Mouse (Mus musculus) spleen, postnatal 0 days (tissue): ENCODE results near the gene Pogz. TPM values are rescaled to one million over a fixed set of nuclear protein-coding genes. Genes with fewer than 3 reads are reported as not detected.

Experiments
- polyA plus RNA-seq: library from polyadenylated mRNA; unstranded; fragments of >200 nt; fragmentation: Nextera tagmentation; extraction: Ambion mirVana; gene quantifications from 2 replicates; pipeline ENCODE4 v1.2.1, GENCODE M21; 2015

Pogz gene
- polyA plus RNA-seq, result 6.2 TPM in 2 replicates

DNA sequence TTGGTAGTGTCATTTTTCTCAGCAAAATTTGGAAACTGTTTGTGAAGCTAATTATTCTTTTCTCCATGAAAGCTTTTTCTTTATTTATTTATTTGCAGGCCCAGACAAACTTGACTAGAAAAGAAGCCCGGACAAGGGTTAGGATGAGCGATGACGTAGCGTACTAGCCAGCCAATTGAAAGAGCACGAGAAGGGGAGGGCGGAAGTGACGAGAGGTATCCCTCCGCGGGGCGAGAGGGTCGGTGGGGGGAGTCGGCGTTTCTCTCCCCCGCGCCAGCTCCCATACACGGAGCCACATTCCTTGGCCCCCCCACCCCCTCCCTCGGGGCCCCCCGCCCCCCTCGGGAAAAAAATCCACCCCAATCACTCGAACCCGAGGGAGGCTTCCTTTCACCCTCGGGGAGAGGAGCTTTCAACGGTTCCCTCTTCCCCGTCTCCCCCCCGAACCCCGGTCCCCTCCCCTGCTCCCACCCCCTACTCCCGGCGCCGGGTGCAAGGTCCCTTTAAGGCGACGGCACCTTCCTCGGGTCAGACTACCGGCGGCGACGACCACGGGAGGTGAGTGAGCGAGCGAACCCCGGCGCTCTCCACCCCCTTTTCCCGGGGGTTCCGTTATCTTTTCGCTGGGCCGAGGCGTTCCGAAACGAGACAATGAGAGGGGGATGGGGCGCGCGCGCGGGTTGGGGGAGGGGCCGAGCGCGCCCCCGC lies at the start of gene Pogz:
TSS of gene Pogz (plus strand) at position 385 of the 708 bp plus-strand sequence.

DNA sequence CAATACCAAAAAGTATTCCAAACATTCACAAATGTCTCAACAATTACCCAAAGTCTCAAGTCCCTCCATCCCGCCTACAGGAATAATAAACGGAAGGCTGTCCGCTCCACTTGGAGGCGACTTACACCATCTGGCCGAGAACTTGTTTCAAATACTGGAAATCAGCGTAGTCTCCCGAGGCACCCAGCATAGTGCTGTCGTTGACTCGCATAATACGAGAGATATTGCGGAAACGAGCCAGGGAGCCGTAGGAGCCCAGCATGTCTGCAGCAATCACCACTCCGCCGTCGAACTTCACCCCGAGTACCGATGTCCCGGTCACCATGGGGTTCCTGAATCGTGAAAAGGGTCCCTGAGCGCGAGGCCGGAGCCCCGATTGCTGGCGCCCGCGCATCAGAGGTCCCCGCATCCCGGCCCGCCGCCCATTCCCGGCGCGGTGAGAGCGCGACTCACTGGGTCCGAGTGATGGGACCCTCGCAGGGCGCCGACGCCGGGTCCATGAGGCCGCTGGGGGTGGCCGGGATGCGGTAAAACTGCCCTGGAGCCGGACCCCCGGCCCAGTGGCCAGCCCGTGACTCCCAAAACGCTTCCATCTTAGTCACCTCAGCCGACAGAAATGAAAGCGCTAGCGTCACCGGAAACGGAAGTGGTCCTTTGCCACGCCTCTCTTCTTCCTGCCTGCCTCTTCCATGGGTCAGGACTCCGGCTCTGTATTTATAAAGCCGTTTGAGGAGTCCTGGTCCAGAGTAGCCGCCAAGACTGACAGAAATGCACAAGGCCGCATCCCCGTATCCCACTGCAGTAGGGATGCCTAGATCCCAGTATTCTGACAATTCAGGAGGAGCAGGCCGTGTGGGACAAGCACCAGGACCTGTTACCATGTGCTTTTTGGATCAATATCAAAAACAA lies 49.2 kb downstream of the Pogz start, which contains the start of gene Psmb4:
TSS of gene Psmb4 (minus strand) at position 646 of the 909 bp plus-strand sequence.

Other genes starting within 250 kb of the Pogz start
- not detected in 2 replicates for gene Gm10972, start 194.5 kb upstream of the Pogz start, polyA plus RNA-seq
- gene Tuft1, start 178.7 kb upstream of the Pogz start, polyA plus RNA-seq, result 2.7 and 3.2 TPM in 2 replicates
- 1.6 and 1.8 TPM in 2 replicates for gene Selenbp2, start 144.0 kb upstream of the Pogz start, polyA plus RNA-seq
- gene Cgn, start 51.1 kb upstream of the Pogz start, polyA plus RNA-seq, result 1.9 and 2.2 TPM in 2 replicates
- 256 TPM in 2 replicates for gene Psmb4, start 49.4 kb downstream of the Pogz start, polyA plus RNA-seq
- 88.8 and 90.4 TPM in 2 replicates for gene Selenbp1, start 95.5 kb downstream of the Pogz start, polyA plus RNA-seq
- gene Rfx5, start 116.5 kb downstream of the Pogz start, polyA plus RNA-seq, result 2.4 and 3.7 TPM in 2 replicates
- gene Pi4kb, start 137.2 kb downstream of the Pogz start, polyA plus RNA-seq, result 9.8 and 9.9 TPM in 2 replicates
- gene Zfp687, start 177.9 kb downstream of the Pogz start, polyA plus RNA-seq, result 9.0 and 9.9 TPM in 2 replicates
- gene Psmd4, start 205.0 kb downstream of the Pogz start, polyA plus RNA-seq, result 183 and 187 TPM in 2 replicates